Mouse (Mus musculus): ENCODE results near the gene Plk3.
A peak's percentile ranks its signal among the peaks of the same experiment; 100 is the strongest.
"Not testable (repeated sequence)": the region's sequence is repeated elsewhere in the genome, so short reads cannot be mapped to it uniquely, and the experiment has no call there.

Plk3 gene

GRCm38 (mm10) chr4:117133817-117134600 lies at the start of gene Plk3:
Gene Plk3, minus strand, starts transcription at chr4:117133963.
- peak; percentile 97 for DNase-seq (ENCODE audit: low read depth, low spot score)

GRCm38 (mm10) chr4:117182759-117183096 lies 49.0 kb upstream of the Plk3 start:
- DNase-seq (ENCODE audit: low read depth, low spot score) = not testable (repeated sequence)

GRCm38 (mm10) chr4:117181863-117182758 lies 48.3 kb upstream of the Plk3 start, which contains the start of gene Kif2c:
Gene Kif2c, minus strand, starts transcription at chr4:117182639.
- DNase-seq (ENCODE audit: low read depth, low spot score) = peak; percentile 92

- DNase-seq (ENCODE audit: low read depth, low spot score) = no peak
Measured at GRCm38 (mm10) chr4:117169936-117170335, 36.2 kb upstream of the Plk3 start.

- no peak for DNase-seq (ENCODE audit: low read depth, low spot score)
Measured at GRCm38 (mm10) chr4:117161183-117161582, 27.4 kb upstream of the Plk3 start.

GRCm38 (mm10) chr4:117159666-117160065 lies 25.9 kb upstream of the Plk3 start:
- no peak for DNase-seq (ENCODE audit: low read depth, low spot score)

GRCm38 (mm10) chr4:117156372-117156771 lies 22.6 kb upstream of the Plk3 start:
- no peak for DNase-seq (ENCODE audit: low read depth, low spot score)

- peak; percentile 91 for DNase-seq (ENCODE audit: low read depth, low spot score)
Measured at GRCm38 (mm10) chr4:117155792-117156355, 22.1 kb upstream of the Plk3 start, which contains the start of gene Rps8. Gene Rps8, minus strand, starts transcription at chr4:117156243.

GRCm38 (mm10) chr4:117155020-117155791 lies 21.4 kb upstream of the Plk3 start:
- no peak for DNase-seq (ENCODE audit: low read depth, low spot score)

GRCm38 (mm10) chr4:117152714-117153113 lies 19.0 kb upstream of the Plk3 start:
- DNase-seq (ENCODE audit: low read depth, low spot score) = no peak

- DNase-seq (ENCODE audit: low read depth, low spot score) = no peak
Measured at GRCm38 (mm10) chr4:117151416-117151815, 17.7 kb upstream of the Plk3 start.

- DNase-seq (ENCODE audit: low read depth, low spot score) = no peak
Measured at GRCm38 (mm10) chr4:117150212-117150733, 16.5 kb upstream of the Plk3 start.

- DNase-seq (ENCODE audit: low read depth, low spot score) = no peak
Measured at GRCm38 (mm10) chr4:117149291-117150211, 15.8 kb upstream of the Plk3 start.

- DNase-seq (ENCODE audit: low read depth, low spot score) = no peak
Measured at GRCm38 (mm10) chr4:117148815-117149214, 15.1 kb upstream of the Plk3 start.

- DNase-seq (ENCODE audit: low read depth, low spot score) = no peak
Measured at GRCm38 (mm10) chr4:117148047-117148713, 14.4 kb upstream of the Plk3 start.

- DNase-seq (ENCODE audit: low read depth, low spot score) = peak; percentile 91
Measured at GRCm38 (mm10) chr4:117146176-117146575, 12.4 kb upstream of the Plk3 start.

GRCm38 (mm10) chr4:117145248-117145647 lies 11.5 kb upstream of the Plk3 start:
- DNase-seq (ENCODE audit: low read depth, low spot score) = no peak

GRCm38 (mm10) chr4:117143023-117143422 lies 9.3 kb upstream of the Plk3 start:
- DNase-seq (ENCODE audit: low read depth, low spot score) = no peak

GRCm38 (mm10) chr4:117140613-117141012 lies 6.8 kb upstream of the Plk3 start:
- no peak for DNase-seq (ENCODE audit: low read depth, low spot score)
